Comparison of ENCODE assay signal across 8 mouse cellular contexts in genomic region chr11:85941785-85942570, GRCm38 (mm10). TPM values are rescaled to one million over a fixed set of nuclear protein-coding genes. Genes with fewer than 3 reads are reported as not detected.
DNase-seq lines count a peak whose midpoint lies in the region; ATAC-seq and TF ChIP-seq lines count a peak whose summit lies in the region.
"Had no signal": no experiment of that assay in that cellular context is flagged by ENCODE, and none has a peak within 500 bp of the region (broad histone marks: within the 10 kb centered on the region; RNA-seq: fewer than 3 reads in every experiment).

No protein-coding gene starts in this region.

- H3K4me3 ChIP-seq in lung, embryonic 15.5 days: no peak overlapping the region
- H3K4me3 ChIP-seq in embryonic facial prominence, embryonic 14.5 days (ENCODE audit: low read depth, low read length): no peak overlapping the region
- H3K4me3 ChIP-seq in stomach, postnatal 0 days (ENCODE audit: low read depth, low read length): no peak overlapping the region
- H3K4me3 ChIP-seq in forebrain, embryonic 13.5 days: no peak overlapping the region

- H3K27me3 ChIP-seq in lung, embryonic 15.5 days: no peaks in the 10 kb centered on the region
- no peaks in the 10 kb centered on the region for H3K27me3 ChIP-seq in embryonic facial prominence, embryonic 14.5 days (replicated peaks; ENCODE audit: control insufficient read depth, insufficient read depth, low read length)
- H3K27me3 ChIP-seq in stomach, postnatal 0 days (ENCODE audit: control insufficient read depth, insufficient read depth, low read length): no peaks in the 10 kb centered on the region
- H3K27me3 ChIP-seq in forebrain, embryonic 13.5 days: no peaks in the 10 kb centered on the region

- TF ChIP-seq EP300 in stomach, postnatal 0 days (optimal IDR thresholded peaks at IDR 0.05): no peak

- H3K36me3 ChIP-seq in lung, embryonic 15.5 days: no peaks in the 10 kb centered on the region
- no peaks in the 10 kb centered on the region for H3K36me3 ChIP-seq in embryonic facial prominence, embryonic 14.5 days (ENCODE audit: control insufficient read depth, insufficient read depth, low read length)
- H3K36me3 ChIP-seq in stomach, postnatal 0 days (ENCODE audit: control insufficient read depth, insufficient read depth, low read length): no peaks in the 10 kb centered on the region
- no peaks in the 10 kb centered on the region for H3K36me3 ChIP-seq in forebrain, embryonic 13.5 days (ENCODE audit: poor library complexity, severe bottlenecking)

- 30% methylated on average over 7 of the region's 7 CpGs for WGBS in lung, embryonic 15.5 days
- 22% methylated on average over 7 of the region's 7 CpGs for WGBS in embryonic facial prominence, embryonic 14.5 days
- WGBS in stomach, postnatal 0 days: 33% methylated on average over 7 of the region's 7 CpGs
- 46% methylated on average over 7 of the region's 7 CpGs for WGBS in forebrain, embryonic 13.5 days

- H3K4me1 ChIP-seq in lung, embryonic 15.5 days: peaks cover 6% of the 10 kb centered on the region; the same call in 1 of the 2 replicates
- peaks cover 8% of the 10 kb centered on the region for H3K4me1 ChIP-seq in embryonic facial prominence, embryonic 14.5 days (ENCODE audit: control insufficient read depth, insufficient read depth, low read length)
- H3K4me1 ChIP-seq in stomach, postnatal 0 days (replicated peaks; ENCODE audit: control insufficient read depth, insufficient read depth): no peaks in the 10 kb centered on the region
- H3K4me1 ChIP-seq in forebrain, embryonic 13.5 days: no peaks in the 10 kb centered on the region

- no peak overlapping the region for H3K4me2 ChIP-seq in lung, embryonic 15.5 days
- no peak overlapping the region for H3K4me2 ChIP-seq in embryonic facial prominence, embryonic 14.5 days (ENCODE audit: low read depth, low read length)
- H3K4me2 ChIP-seq in stomach, postnatal 0 days (replicated peaks; ENCODE audit: low read depth): no peak overlapping the region
- no peak overlapping the region for H3K4me2 ChIP-seq in forebrain, embryonic 13.5 days

- intact Hi-C loops in heart, postnatal 14 days (cut with DNase I): no loop called here

- 0 out of 2 replicates have a peak overlapping the region, but pooled peaks have one; percentile 5 for H3K27ac ChIP-seq in lung, embryonic 15.5 days
- peak overlapping the region; percentile 70 for H3K27ac ChIP-seq in embryonic facial prominence, embryonic 14.5 days (replicated peaks; ENCODE audit: low read depth, low read length)
- H3K27ac ChIP-seq in stomach, postnatal 0 days (replicated peaks): peak overlapping the region; percentile 24; the same call in 1 of the 2 replicates
- no peak overlapping the region for H3K27ac ChIP-seq in forebrain, embryonic 13.5 days
- H3K27ac ChIP-seq: liver, embryonic 14.5 days had no signal

- ATAC-seq in lung, embryonic 15.5 days (ENCODE audit: borderline replicate concordance, extremely low read depth, low FRiP score, low TSS enrichment): 0 out of 2 replicates have a peak, but pooled peaks have one; percentile 19
- ATAC-seq in embryonic facial prominence, embryonic 14.5 days (ENCODE audit: low read depth): peak; percentile 47; the same call in 1 of the 2 replicates
- 0 out of 2 replicates have a peak, but pooled peaks have one; percentile 32 for ATAC-seq in stomach, postnatal 0 days (ENCODE audit: low FRiP score, low TSS enrichment)
- ATAC-seq in forebrain, embryonic 13.5 days: no peak
- ATAC-seq in erythroid progenitor cell, adult 5-6 weeks (replicated peaks; ENCODE audit: low FRiP score, poor library complexity, severe bottlenecking): no peak

- DNase-seq in lung, adult 18-20 months: no peak
- peak; percentile 56 for DNase-seq in embryonic facial prominence, embryonic 14.5 days (ENCODE audit: low spot score)
- peak; percentile 8 to 22 for DNase-seq in heart, postnatal 14 days
- no peak for DNase-seq in stomach, postnatal 0 days (ENCODE audit: low spot score)

- no peak overlapping the region for H3K9ac ChIP-seq in lung, embryonic 15.5 days
- peak overlapping the region; percentile 11; the same call in 1 of the 2 replicates for H3K9ac ChIP-seq in embryonic facial prominence, embryonic 14.5 days (ENCODE audit: low read depth, low read length)
- H3K9ac ChIP-seq in stomach, postnatal 0 days (ENCODE audit: low read length): no peak overlapping the region
- H3K9ac ChIP-seq in forebrain, embryonic 13.5 days: no peak overlapping the region
- H3K9ac ChIP-seq: liver, embryonic 14.5 days had no signal

- H3K9me3 ChIP-seq in lung, embryonic 15.5 days: no peaks in the 10 kb centered on the region
- H3K9me3 ChIP-seq in embryonic facial prominence, embryonic 14.5 days (ENCODE audit: control insufficient read depth, low read length): no peaks in the 10 kb centered on the region
- no peaks in the 10 kb centered on the region for H3K9me3 ChIP-seq in stomach, postnatal 0 days (ENCODE audit: control insufficient read depth, low read length)
- no peaks in the 10 kb centered on the region for H3K9me3 ChIP-seq in forebrain, embryonic 13.5 days (replicated peaks)

- no peak for TF ChIP-seq CTCF in stomach, postnatal 0 days (IDR thresholded peaks at IDR 0.05; ENCODE audit: low read depth)

RNA-seq across cellular contexts. Expression of gene Tbx4, which starts 55.8 kb away (rescaled TPM):
- 78.8 and 81.3 TPM in 2 replicates for polyA plus RNA-seq in lung, embryonic 15.5 days (2015; fragmentation: Nextera tagmentation; extraction: Ambion mirVana)
- 0.85 and 1.4 TPM in 2 replicates for polyA plus RNA-seq in embryonic facial prominence, embryonic 14.5 days (2014; fragmentation: Nextera tagmentation; extraction: Ambion mirVana)
- total RNA-seq in heart, postnatal 14 days (2021): under 1 TPM in 1 of 2 experiments, not detected in 1; 0.14 TPM
- polyA plus RNA-seq in stomach, postnatal 0 days (2015; fragmentation: Nextera tagmentation; extraction: Ambion mirVana): 0.04 and 0.05 TPM in 2 replicates
- 0.06 and 0.26 TPM in 2 replicates for polyA plus RNA-seq in forebrain, embryonic 13.5 days (2015; fragmentation: Nextera tagmentation; extraction: Ambion mirVana)
- total RNA-seq in erythroid progenitor cell, adult 5-6 weeks (2015; ENCODE audit: low replicate concordance): not detected in 2 replicates
- total RNA-seq in erythroid progenitor cell, adult 5-6 weeks (2017; ENCODE audit: low replicate concordance): not detected in 2 replicates

Comparison
In these comparisons a context has a peak if more than half of its experiments do, and no peak if none do; other contexts are left out.
1. ATAC-seq: peak in lung, embryonic 15.5 days (single experiment), embryonic facial prominence, embryonic 14.5 days (single experiment) and stomach, postnatal 0 days (single experiment); none in forebrain, embryonic 13.5 days (single experiment) and erythroid progenitor cell, adult 5-6 weeks (single experiment).
2. DNase-seq: peak in embryonic facial prominence, embryonic 14.5 days (single experiment) and heart, postnatal 14 days (2 of 2); none in lung, adult 18-20 months (0 of 2) and stomach, postnatal 0 days (single experiment).
3. RNA of gene Tbx4, which starts 55.8 kb away (polyA plus RNA-seq): 78.8 to 81.3 TPM in lung, embryonic 15.5 days; 0.85 to 1.4 TPM in embryonic facial prominence, embryonic 14.5 days, 0.06 to 0.26 TPM in forebrain, embryonic 13.5 days and 0.04 to 0.05 TPM in stomach, postnatal 0 days; every median in the first group is over 10 times any median in the second.